Mouse (Mus musculus) liver, adult 2 months (tissue): ENCODE data around the gene Tmcc2. TPM values are rescaled to one million over a fixed set of nuclear protein-coding genes. Genes with fewer than 3 reads are reported as not detected.
A peak's percentile ranks its signal among the peaks of the same experiment; 100 is the strongest.

Experiments
- DNase-seq: peaks from one replicate; pipeline ENCODE4 v3.0.0-alpha.2; 2011; ENCODE audit warnings: low read depth, low spot score; ENCODE audit errors: extremely low read depth
- H3K27ac ChIP-seq: fragments of 200-500 bp; replicated peaks from 2 replicates; pipeline ENCODE4 v1.5.1; 2012; ENCODE audit warnings: low read depth, mild to moderate bottlenecking, control low read depth, inconsistent platforms, low read length; ENCODE audit not compliant: insufficient read depth
- H3K27me3 ChIP-seq: fragments of 200-500 bp; 2 replicates; pipeline ENCODE4 v1.6.1; 2012; ENCODE audit warnings: mild to moderate bottlenecking, moderate library complexity, low read length, inconsistent platforms; ENCODE audit not compliant: control insufficient read depth, insufficient read depth
- H3K36me3 ChIP-seq: fragments of 200-500 bp; 2 replicates; pipeline ENCODE4 v1.6.1; 2012; ENCODE audit warnings: low read length, inconsistent platforms; ENCODE audit not compliant: control insufficient read depth, insufficient read depth
- H3K4me1 ChIP-seq: fragments of 200-500 bp; 2 replicates; pipeline ENCODE4 v1.6.1; 2011; ENCODE audit warnings: low read length; ENCODE audit not compliant: control insufficient read depth, insufficient read depth
- H3K4me3 ChIP-seq: fragments of 200-500 bp; 2 replicates; pipeline ENCODE4 v1.5.1; 2011; ENCODE audit warnings: low read depth, mild to moderate bottlenecking, control low read depth, low read length, moderate library complexity; ENCODE audit not compliant: insufficient read depth
- H3K79me2 ChIP-seq: fragments of 200-500 bp; 2 replicates; pipeline ENCODE4 v1.6.1; 2012; ENCODE audit warnings: inconsistent platforms, mild to moderate bottlenecking, low read length, moderate library complexity; ENCODE audit not compliant: control insufficient read depth, insufficient read depth
- H3K9ac ChIP-seq: fragments of 200-500 bp; 2 replicates; pipeline ENCODE4 v1.6.1; 2012; ENCODE audit warnings: low read depth, mild to moderate bottlenecking, control low read depth, inconsistent platforms, low read length
- CTCF ChIP-seq: fragments of 200-500 bp; IDR thresholded peaks from 2 replicates; pipeline ENCODE4 v1.5.1; 2011; ENCODE audit warnings: low read depth, low read length, control low read depth
- POLR2A ChIP-seq: fragments of 200-500 bp; IDR thresholded peaks from 2 replicates; pipeline ENCODE4 v1.6.1; 2011; ENCODE audit warnings: low read length, control low read depth; ENCODE audit not compliant: insufficient read depth; ENCODE audit errors: extremely low read depth
- WGBS: fragments of 180-500 bp; shearing (Covaris S2); methylation state at CpG from one replicate; pipeline ENCODE4 v1.1.7; 2018; 5-methylcytosine and 5-hydroxymethylcytosine counted together
- polyA plus RNA-seq: library from polyadenylated mRNA; depleted of rRNA; stranded (reverse); fragments of >200 nt; gene quantifications from 2 replicates; pipeline ENCODE4 v1.2.3, GENCODE M21; 2012
- total RNA-seq: library from RNA; depleted of rRNA; stranded (reverse); fragments of >200 nt; gene quantifications from 2 replicates; pipeline ENCODE4 v1.2.3, GENCODE M21; 2014

The Tmcc2 gene
- total and polyA plus RNA-seq, 2 experiments: 1.6 to 2.5 TPM

- Histone ChIP-seq H3K27ac (peak overlapping the region; percentile 74; the same call in 1 of the 2 replicates), H3K4me3 (no peak overlapping the region), H3K27me3 (no peaks in the 10 kb centered on the region), H3K36me3 (no peaks in the 10 kb centered on the region), H3K4me1 (peaks cover 19% of the 10 kb centered on the region), H3K9ac (no peak overlapping the region), H3K79me2 (no peaks in the 10 kb centered on the region)
- DNase-seq: peak; percentile 74
- WGBS: 48% methylated on average over 3 of the region's 3 CpGs
- no peak for TF ChIP-seq CTCF
These were observed 48.6 kb downstream of the Tmcc2 start for GRCm38 (mm10) chr1:132342518-132342917.

DNA sequence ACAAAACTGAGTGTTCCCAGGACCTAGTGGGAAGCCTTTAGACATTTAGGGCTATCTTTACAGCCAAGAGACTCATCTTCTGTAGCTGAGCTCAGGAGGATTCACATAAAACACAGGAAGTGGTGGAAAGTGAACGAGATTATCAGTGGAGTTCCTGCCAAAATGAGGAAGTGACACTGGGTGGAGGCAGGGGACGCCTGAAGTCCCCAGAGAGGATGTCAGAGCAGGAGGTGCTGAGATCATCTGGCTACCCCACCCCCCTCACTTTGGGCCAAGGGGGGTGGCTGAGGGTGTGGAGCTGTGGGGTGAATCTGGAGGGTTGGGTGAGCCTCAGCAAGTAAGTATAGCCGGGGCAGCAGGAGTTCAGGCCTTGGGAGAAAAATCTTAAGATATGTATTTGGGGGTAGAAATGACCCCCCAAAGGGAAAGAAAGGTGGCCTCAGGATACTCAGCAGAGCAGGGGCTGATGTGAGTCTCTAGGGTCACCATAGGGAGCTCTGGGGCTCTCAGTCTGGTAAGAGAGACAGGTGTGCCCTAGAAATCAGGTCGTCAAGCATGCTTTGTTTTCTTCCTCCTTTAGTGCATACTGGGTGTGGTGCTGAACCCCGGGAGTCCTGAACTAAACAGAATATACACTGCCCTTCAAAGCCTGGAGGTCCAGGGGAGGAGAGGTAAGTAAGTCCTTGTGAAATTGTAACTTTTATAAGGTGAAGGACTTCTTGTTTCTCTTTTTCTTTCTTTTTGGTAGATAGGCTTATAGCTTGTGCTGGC, 49.2 kb downstream of the Tmcc2 start:
- 61% methylated on average over 5 of the region's 5 CpGs for WGBS
- peak overlapping the region; percentile 48; the same call in 1 of the 2 replicates for H3K9ac ChIP-seq
- H3K27me3 ChIP-seq: no peaks in the 10 kb centered on the region
- H3K4me1 ChIP-seq: peaks cover 24% of the 10 kb centered on the region
- no peaks in the 10 kb centered on the region for H3K36me3 ChIP-seq
- H3K79me2 ChIP-seq: no peaks in the 10 kb centered on the region
- peak; percentile 62 for DNase-seq
- no peak overlapping the region for H3K4me3 ChIP-seq
- no peak for TF ChIP-seq POLR2A
- peak overlapping the region; percentile 74 for H3K27ac ChIP-seq

DNA sequence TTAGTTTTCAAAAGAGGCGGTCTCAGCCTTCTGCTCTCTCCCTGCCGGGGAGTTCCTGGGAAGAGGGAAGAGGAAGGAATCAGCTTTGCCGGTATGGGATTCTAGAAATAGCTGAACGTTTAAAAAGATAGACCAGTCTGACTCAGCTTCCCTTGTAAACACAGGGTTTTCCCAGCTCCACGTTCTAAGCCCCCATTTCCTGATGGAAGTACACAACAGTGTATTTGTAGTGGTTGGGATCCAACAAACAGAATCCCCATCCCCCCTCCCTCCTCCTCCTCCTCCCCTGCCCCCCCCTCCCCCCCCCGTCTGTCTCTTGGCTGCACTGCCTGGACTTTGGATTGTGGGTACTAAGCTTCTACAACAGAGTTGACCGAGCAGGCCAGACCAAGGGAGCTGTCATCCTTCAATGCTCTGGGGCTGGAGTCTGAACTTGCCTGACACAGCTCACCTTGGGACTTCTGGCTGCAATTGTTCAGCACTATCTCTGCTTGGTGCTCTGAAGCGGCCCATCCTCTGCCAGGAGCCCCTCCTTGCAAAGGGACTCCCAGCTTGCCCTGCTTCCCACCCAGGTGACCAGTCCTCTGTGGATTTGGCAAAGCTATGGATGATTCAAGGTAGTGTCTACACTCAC, 52.9 kb downstream of the Tmcc2 start:
- H3K9ac ChIP-seq: peak overlapping the region; percentile 33; the same call in 1 of the 2 replicates
- no peaks in the 10 kb centered on the region for H3K79me2 ChIP-seq
- H3K27ac ChIP-seq: peak overlapping the region; percentile 94
- 8% methylated on average over 8 of the region's 8 CpGs for WGBS
- peaks cover 53% of the 10 kb centered on the region for H3K4me1 ChIP-seq
- DNase-seq: peak; percentile 81
- TF ChIP-seq CTCF: no peak
- H3K36me3 ChIP-seq: no peaks in the 10 kb centered on the region
- no peak overlapping the region for H3K4me3 ChIP-seq
- H3K27me3 ChIP-seq: no peaks in the 10 kb centered on the region

GRCm38 (mm10) chr1:132336921-132337320, 54.2 kb downstream of the Tmcc2 start:
- Histone ChIP-seq H3K27me3 (no peaks in the 10 kb centered on the region), H3K9ac (no peak overlapping the region), H3K36me3 (peaks cover 5% of the 10 kb centered on the region; the same call in 1 of the 2 replicates), H3K27ac (peak overlapping the region; percentile 2; the same call in 1 of the 2 replicates), H3K4me3 (no peak overlapping the region), H3K4me1 (peaks cover 53% of the 10 kb centered on the region), H3K79me2 (no peaks in the 10 kb centered on the region)
- TF ChIP-seq POLR2A (no peak), CTCF (no peak)
- DNase-seq: no peak
- 70% methylated on average over 6 of the region's 6 CpGs for WGBS

DNA sequence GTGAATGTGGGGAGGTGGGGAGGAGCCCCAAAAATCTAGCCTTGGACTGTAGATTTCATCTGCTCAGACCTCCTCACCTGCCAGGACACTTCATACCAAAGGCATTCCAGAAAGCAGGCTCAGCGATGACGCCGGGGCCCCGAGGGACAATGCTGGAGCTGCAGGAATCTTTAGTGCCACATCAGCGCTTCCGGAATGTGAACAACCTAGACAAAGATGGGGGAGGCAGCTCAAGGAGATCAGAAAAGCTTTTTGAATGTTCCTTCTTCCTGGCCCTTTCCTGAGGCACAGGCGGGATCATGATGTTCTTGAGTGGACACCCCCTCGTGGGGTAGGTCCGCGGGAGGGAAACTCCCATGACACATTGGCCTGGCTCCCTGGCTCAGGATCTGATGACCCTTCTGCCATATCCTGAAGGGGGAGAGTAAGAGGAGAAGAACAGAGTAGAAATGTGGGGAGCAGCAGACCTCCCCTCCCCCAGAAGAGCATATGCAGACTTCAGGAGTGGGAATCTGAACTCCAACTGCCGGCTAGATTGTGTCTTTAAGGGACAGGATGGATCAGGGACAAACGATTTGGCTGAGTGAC, 55.6 kb downstream of the Tmcc2 start:
- Histone ChIP-seq H3K36me3 (peaks cover 15% of the 10 kb centered on the region), H3K9ac (peak overlapping the region; percentile 8; the same call in 1 of the 2 replicates), H3K27me3 (no peaks in the 10 kb centered on the region), H3K4me1 (peaks cover 55% of the 10 kb centered on the region), H3K27ac (peak overlapping the region; percentile 80), H3K79me2 (no peaks in the 10 kb centered on the region), H3K4me3 (no peak overlapping the region)
- DNase-seq: no peak
- no peak for TF ChIP-seq CTCF
- no peak for TF ChIP-seq POLR2A
- 65% methylated on average over 12 of the region's 12 CpGs for WGBS
